Mouse (Mus musculus) right cerebral cortex, postnatal 4 days (tissue): ENCODE results near the gene Foxk2.
"Not testable (repeated sequence)": the region's sequence is repeated elsewhere in the genome, so short reads cannot be mapped to it uniquely, and the experiment has no call there.

Experiments used
- DNase-seq: peaks from one replicate; pipeline ENCODE4 v3.0.0-alpha.2; 2022

The Foxk2 gene

DNA sequence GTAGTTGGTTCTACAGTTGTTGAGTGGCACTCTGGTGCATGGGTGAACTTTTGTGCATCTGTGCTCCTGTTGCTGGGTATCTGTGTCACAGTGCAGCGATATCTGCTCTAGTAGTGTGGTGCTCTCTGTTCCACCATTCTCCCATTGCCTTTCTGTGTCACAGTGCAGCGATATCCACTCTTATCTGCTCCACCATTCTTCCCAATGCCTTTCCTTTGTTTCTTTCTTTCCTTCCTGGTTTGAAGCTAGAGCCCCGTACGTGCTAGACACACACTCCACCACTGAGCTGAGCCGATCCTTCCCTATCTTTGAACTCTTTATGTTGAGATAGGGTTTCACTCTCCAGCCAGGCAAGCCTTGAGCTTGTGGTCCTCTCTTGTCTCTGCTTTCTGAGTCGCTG, 23.1 kb downstream of the Foxk2 start:
- no peak for DNase-seq

DNA sequence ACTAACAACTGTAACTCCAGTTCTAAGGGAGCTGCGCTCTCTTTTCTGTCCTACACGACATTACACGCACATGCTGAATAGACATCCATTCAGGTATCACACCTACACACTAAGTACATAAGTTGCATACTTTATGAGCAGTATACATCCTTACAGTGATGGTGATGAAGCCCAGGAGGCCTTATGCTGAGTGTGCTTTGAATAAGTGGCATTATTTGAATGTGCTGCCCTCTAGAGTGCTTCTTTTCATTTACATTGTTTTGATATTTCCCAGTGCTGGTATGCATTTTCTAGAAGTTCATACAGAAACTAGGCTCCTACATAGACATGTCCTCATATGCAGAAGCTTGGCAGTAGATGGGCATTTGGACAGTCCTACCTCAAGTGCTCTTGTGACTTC, 30.1 kb downstream of the Foxk2 start:
- DNase-seq: no peak

DNA sequence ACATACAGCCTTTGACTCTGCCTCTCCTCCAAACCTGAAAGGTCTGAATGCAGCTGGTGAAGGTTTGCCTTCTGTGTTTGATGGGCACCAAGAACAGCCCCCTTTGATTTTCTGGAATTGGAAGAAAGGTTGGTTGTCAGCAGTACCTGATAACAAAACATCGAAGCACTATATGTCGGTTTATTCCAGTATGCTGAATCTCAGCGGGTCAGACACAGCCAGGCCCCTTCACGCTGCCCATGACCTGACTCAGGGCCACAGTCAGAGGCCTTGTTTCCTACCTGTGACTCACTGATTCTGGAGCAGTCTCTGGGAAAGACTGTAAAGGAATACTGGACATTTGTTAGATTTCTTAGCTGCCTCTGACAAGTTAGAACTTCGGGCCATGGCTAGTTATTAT, 35.0 kb downstream of the Foxk2 start:
- DNase-seq: no peak

DNA sequence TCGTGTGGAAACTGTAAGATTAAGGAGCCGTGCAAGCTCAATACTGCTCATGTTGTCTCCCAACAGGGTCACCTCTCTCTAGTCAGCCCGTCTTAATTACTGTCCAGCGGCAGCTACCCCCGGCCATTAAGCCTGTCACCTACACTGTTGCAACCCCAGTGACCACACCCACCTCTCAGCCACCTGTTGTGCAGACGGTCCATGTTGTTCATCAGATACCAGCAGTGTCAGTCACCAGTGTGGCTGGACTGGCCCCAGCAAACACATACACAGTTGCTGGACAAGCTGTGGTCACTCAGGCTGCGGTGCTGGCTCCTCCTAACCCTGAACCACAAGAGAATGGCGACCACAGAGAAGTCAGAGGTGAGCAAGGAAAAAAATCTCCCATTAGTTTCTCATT, 38.7 kb downstream of the Foxk2 start:
- no peak for DNase-seq

DNA sequence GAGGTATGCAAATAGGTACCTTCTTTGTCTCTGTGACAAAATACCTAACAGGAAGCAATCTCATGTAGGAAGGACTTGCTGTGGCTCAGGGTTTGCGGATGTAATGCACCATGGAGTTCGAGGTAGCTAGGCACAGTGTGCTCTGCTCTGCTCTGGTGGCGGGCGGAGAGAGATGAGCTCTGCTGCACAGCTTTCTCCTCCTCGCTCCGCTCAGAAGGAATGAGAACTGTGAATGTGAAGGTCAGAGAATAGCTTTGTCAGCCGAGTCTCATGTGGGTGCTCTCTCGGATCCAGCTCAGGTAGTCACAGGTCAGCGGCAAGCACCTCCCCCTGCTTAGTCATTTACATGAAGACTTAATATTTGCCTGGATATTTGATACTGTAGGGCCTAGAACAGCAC, 40.5 kb downstream of the Foxk2 start:
- no peak for DNase-seq

DNA sequence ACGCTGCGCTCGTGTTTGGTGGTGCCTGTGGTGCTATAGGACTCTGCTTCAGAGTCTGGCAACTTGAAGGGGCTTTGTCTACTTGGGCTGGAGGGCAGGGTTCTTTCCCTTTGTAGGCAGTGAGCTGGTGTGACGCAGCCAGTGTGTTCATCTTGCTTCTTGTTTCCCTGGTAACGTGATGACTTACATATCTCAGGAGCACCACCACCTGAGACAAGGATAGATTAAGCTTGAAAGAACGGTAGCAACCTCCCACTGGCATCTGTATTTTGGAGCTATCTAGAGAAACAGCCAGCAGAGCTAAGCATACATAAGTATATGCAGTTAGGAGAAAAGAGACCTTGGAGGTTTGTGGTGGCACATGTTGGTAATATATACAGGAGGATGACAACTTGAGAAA, 45.6 kb downstream of the Foxk2 start:
- no peak for DNase-seq

DNA sequence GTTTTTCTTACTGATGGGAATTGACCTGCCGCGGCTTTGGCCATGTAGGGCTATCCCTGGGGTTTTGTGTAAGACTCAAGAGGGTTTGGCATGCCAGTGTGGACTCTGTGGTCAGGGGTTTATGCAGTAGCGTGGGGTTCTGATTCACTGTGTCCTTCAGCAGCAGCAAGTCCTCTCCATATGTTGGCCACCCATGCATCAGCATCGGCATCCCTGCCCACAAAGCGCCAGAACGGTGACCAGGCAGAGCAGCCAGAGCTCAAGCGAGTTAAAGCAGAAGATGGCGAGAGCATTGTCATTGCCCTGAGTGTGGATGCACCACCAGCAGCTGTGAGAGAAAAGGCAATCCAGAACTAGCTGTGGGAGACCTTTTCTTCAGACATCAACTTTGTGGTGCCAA, 46.8 kb downstream of the Foxk2 start:
- DNase-seq: no peak

DNA sequence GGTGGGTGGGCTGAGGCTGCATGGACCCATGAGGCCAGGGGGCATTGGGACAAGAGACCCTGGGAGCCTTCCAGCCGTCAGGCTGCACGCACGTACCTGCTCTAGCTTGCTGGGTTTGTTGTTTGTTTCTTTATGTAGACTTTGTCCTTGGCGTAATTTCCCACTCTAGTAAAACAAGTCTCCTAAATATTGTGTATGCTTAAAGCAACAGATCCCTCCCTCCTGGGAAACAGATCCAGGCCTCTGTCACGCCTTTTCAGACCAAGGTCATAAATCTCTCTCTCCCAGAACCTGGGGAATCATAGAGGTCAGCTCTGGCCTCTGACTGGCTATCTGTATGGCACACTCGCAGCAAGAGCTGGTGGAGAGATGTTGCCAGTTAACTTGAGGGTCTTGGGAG, 47.9 kb downstream of the Foxk2 start:
- not testable (repeated sequence) for DNase-seq

DNA sequence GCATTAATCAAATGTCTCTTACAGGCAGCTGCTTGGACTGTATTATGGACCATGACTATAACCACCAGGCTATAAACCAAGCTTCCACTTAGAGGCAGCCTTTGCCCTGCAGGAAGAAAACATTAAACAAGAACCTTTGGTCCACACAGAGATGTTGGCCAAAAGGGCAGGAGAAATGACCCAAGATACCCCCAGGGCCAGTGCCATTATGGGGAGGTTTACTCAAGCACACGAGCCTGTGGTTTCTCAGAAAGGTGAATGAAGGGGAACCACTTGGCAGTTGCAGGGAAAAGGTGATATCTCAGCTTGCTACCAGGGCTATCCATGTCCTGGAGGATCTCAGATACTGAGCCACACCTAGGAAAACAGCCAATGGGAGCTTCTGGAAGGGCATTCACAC, 66.2 kb downstream of the Foxk2 start:
- DNase-seq: no peak

DNA sequence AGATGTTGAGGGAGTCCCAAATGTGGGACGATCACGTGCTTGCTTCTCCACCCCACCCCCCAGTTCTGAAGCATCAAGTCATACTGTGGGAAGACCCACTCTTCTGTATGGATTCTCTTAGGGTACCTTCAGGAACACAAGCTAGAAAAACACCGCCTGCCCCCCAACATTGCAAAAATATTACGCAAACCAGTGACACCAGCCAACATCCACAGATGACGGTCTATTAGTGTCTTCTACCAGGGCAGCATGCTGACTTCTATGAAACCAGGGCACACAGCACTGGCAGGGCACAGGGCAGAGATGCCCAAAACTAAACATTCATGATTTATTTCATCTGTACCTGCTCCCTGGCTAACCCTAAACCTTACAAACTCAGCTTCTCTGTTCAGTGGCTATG, 66.9 kb downstream of the Foxk2 start:
- no peak for DNase-seq

DNA sequence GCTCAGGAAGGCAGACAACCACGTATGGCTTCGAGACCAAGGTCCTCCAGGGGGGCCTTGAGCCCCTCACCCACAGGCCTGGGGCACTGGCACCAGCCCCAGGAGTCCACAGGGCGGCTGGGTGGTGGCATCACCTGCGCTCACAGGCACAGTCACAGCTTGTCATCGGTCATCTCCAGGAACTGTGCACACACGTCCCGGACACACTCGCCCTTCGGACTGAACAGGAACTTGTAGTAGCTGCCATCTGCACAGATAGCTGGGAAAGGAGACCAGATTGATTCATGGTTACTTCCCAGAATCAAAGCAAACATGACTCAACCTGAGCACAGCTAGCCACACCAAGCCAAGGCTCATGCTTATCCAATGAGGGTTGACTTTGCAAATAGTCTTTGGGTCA, 68.4 kb downstream of the Foxk2 start:
- no peak for DNase-seq

DNA sequence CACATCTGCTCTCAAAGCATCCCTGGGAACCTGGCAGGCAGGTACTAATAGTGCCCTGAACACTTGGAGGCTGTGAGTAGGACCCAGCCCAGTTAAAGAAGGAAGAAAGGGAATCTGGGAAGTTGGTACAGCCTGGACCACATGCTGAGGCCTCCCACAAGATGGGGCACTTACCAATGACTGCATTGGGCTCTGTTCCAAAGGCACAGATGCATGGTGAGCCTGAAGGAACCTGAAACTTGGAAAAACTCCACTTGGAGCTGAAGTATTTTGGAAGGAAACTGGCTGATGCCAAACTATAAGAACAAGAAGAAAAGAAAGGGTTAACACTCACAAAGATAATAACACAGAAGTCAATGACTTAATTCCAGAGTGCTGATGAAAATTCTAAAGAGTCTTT, 68.8 kb downstream of the Foxk2 start:
- DNase-seq: no peak

DNA sequence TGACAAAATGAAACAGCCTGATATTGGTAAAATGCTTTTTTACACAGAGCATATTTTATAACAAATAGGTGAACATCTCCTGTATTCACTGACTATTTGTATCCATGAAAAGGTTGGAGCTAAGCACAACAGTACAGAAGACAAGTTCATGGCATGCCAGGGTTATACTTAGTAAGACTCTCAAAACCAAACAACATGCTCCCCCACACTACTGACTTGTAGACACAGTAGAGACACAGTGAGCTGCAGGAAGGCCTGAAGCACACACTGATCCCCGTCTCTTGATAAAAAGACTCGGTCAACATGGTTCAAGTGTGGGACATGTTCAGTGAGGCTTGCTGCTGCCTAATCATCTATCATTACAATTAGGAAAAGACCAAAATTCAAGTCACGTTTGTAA, 71.9 kb downstream of the Foxk2 start:
- no peak for DNase-seq

DNA sequence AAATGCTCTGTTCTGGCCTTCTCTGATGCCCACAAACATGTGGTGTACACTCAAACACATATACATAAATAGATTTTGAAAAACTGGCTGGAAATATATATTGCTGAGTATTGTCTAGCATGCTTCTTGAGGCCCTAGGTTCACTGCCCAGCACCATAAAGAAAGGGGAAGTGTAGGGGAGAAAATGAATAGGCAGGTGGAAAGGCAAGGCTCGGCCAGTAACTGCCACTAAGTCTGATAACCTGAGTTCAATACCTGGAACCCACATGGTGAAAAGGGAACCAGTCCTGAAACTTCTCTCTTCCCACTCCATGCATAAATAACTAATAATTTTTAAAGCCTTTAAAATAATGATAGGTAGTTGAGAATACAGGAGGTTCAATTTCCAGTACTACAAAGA, 79.9 kb downstream of the Foxk2 start:
- DNase-seq: no peak

DNA sequence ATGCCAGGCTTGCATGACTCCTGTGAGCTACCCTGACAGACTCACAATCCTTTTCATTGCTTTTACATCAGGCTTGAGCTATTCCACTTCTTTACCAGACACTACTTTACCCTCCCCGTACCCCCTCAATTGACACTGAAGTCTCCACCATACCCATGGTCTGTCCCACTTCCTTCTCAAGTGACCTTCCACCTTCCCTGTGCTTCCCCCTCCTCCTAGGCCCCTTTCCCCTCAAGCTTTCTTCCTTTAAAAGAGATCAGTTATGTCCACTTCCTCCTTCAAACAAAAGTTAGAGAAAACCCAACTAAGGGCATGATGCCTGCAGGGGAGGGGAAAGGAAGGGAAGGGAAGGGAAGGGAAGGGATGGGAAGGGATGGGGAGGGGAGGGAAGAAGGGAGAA, 80.5 kb downstream of the Foxk2 start:
- no peak for DNase-seq

DNA sequence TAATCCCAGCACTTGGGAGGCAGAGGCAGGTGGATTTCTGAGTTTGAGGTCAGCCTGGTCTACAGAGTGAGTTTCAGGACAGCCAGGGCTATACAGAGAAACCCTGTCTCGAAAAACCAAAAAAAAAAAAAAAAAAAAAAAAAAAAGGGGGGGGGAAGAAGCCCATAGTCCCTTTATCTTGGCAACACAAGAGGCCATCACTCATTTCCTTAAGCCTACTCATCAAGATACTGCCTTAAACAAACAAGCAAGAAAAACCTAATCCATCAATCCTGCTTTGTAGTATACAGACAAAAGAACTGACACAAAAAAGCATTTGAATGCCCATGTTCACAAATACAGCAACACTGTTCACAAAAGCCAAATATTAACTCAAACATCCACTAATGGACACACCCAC, 82.6 kb downstream of the Foxk2 start:
- not testable (repeated sequence) for DNase-seq

DNA sequence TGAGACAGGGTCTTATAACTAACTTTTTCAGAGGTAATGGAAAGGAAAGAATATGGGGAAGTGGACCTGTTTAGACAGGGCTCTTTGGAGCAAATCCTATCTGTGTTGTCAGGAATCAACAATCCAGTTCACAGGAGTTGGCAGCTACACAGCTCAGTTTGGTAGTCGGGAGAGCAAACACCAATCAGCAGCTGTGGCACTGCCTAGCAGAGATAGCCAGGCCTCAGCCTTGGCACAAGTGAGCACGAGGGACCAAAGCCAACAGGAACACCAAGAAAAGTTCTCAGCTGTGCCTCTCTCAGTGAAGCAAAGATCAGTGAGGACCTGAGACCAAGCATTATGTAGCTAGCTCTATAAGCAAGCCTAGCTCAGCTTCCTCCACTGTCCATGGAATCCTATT, 87.2 kb downstream of the Foxk2 start:
- DNase-seq: no peak

DNA sequence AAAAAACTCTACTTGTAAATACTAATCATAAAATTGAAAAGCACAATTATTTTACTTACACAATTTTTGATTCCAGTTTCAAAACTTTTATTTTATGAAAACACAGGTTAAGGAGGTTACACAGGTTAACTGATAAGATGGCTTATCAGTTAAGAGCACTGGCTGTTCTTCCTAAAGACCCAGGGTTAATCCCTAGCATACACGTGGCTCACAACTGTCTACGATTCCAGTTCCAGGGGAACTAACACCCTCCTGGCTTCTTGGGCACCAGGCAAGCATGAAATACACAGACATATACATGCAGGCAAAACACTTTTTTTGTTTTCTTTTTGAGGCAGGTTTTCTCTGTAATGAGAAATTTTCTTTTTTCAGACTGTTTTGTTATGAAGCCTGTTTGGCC, 88.4 kb downstream of the Foxk2 start:
- DNase-seq: no peak

DNA sequence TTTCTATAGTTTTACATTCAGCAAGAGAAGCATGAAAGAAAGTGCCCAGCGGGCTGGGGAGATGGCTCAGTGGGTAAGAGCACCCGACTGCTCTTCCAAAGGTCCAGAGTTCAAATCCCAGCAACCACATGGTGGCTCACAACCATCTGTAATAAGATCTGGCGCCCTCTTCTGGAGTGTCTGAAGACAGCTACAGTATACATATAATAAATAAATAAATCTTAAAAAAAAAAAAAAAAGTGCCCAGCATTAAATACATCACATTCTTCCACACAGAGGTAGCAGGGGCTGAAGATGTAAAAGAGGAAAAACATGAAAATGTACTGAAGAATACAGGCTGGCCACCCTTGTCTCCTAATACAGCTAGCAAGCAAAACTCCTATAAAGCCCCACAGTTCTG, 88.9 kb downstream of the Foxk2 start:
- not testable (repeated sequence) for DNase-seq

DNA sequence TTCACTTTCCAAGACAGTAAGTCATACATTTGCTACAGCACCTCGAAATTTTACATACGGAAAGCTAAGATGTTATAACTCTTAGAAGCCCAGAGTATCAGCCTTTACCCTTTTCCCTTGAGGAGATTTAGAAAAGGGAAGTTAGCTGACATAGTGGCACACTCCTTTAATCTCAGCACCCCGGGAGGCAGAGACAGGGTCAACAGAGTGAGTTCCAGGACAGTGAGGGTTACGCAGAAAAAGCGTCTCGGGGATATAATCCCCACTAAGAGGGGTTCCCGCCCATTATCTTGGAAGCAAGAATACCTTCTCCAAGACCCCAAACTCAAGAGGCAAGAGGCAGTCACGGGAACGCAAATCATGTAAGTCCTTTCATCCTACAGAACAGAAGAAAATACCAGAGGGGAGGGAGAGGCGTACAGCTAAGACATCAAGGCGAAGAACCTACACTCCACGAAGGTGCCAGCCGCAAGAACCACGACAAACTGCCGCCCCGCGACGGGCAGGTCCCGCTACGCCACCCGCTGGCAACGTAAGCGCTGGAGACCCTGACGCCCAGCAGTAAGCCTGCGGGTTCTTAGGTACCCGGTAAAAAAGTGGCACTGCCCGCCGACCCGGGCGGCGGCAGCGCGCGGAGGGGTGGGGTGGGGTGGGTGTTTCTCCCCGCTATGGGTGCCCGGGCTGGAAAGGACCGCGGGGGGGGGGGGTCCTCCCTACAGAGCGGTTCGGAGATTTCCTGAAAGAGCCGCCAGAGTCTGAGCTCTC, 93.7 kb downstream of the Foxk2 start:
- peak; percentile 48 for DNase-seq

DNA sequence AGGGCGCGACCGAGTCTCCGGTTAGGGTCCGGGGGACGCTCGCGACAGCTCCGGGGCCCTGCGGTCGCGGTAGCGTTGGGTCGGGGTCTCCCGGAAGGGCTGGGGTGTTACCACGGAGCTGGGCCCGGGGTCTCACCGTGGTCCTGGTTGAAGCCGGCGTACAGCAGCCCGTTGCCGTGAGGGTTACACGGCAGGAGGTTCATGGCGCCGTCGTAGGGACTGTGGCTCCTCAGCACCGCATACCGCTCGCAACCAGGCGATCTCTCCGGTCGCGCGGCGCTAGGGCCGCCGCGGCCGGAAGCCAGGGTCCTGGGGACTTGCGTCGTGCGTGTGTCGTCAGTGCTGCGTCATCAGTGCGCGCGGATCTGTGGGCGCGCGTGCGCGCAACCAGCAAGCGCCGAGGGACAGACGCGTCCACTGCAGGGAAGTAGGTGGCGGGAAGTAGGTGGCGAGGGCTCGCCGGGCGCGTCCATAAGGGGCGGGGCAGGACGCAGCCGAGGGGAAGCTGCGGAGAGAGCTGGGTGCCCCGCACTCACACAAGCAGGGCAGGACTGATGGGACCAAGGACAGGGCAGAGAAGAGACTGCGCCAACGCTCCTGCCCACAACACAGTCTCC, 94.4 kb downstream of the Foxk2 start, which contains the start of gene Wdr45b:
Gene Wdr45b, minus strand, starts transcription at position 355 of the 617 bp plus-strand sequence.
- DNase-seq: peak; percentile 99
